Mouse (Mus musculus): ENCODE results near the gene Stt3a.

The Stt3a gene

GRCm38 (mm10) chr9:36726131-36727033 lies 41.1 kb downstream of the Stt3a start:
- in situ Hi-C loops (cut with MboI; ENCODE audit: unreplicated experiment in 2 of 2), result no loop called here

- in situ Hi-C loops (cut with MboI; ENCODE audit: unreplicated experiment in 2 of 2), result loop anchor here (25.0 kb wide), 2 partner anchors 1129 to 1429 kb away; no protein-coding TSS in a partner anchor
Observed at GRCm38 (mm10) chr9:36716624-36717023, 50.9 kb downstream of the Stt3a start.

DNA sequence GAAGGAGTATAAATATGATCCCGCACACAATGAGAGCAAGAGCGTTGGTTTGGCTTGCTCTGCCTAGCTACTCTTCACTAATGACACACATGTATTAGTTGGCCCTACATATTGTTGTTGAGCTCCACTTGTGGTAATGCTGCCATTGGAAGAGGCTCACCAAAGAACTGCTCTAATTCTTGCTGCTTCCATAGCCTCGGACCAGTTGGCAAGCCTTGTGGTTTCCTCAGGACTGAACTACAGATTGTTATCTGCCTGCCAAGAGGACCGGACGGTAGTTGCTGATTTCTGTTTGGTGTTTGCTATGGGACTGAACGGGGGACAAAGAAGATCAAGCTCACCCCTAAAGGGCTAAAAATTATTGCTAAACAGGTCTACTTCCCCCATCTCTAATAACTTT lies 60.2 kb downstream of the Stt3a start:
- in situ Hi-C loops (cut with MboI; ENCODE audit: unreplicated experiment in 2 of 2), result loop anchor here (25.0 kb wide), 2 partner anchors 1120 to 1420 kb away; no protein-coding TSS in a partner anchor

DNA sequence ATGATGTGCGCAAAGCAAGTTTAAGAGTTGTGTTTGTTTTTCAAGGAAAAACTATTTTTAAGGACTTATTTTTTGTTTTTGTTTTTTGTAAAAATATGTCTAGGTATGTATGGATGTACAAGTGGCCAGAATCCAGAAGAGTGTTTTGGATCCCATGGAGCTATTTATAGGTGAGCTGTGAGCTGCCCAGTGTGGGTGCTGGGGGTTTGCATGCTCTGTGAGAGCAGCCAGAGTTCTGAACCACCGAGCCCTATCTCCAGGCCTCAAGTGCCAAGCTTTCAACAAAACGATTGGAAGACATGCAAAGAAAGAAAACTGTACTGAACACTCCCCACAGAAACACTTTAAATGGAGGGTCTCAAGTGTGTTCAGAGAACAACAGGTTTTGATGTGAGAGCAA lies 61.6 kb downstream of the Stt3a start:
- in situ Hi-C loops (cut with MboI; ENCODE audit: unreplicated experiment in 2 of 2), result loop anchor here (25.0 kb wide), 2 partner anchors 1119 to 1419 kb away; no protein-coding TSS in a partner anchor

- in situ Hi-C loops (cut with MboI; ENCODE audit: unreplicated experiment in 2 of 2), result no loop called here
Observed at GRCm38 (mm10) chr9:36694276-36694675, 73.2 kb downstream of the Stt3a start.

GRCm38 (mm10) chr9:36692920-36693319 lies 74.6 kb downstream of the Stt3a start, which contains the start of gene Acrv1:
TSS of gene Acrv1 (plus strand) at chr9:36693220.
- in situ Hi-C loops (cut with MboI; ENCODE audit: unreplicated experiment in 2 of 2), result no loop called here

- in situ Hi-C loops (cut with MboI; ENCODE audit: unreplicated experiment in 2 of 2), result no loop called here
Observed at GRCm38 (mm10) chr9:36687329-36687728, 80.2 kb downstream of the Stt3a start.

GRCm38 (mm10) chr9:36681424-36681823 lies 86.1 kb downstream of the Stt3a start:
- in situ Hi-C loops (cut with MboI; ENCODE audit: unreplicated experiment in 2 of 2), result no loop called here
